Mouse (Mus musculus) lung, postnatal 0 days (tissue): ENCODE results near the gene Slc34a1. TPM values are rescaled to one million over a fixed set of nuclear protein-coding genes. Genes with fewer than 3 reads are reported as not detected.

ENCODE experiments used
- ATAC-seq: fragments of 200-750 bp; cut with Nextera tagmentation; 2 replicates; pipeline ENCODE4 v1.8.0; 2017; ENCODE audit warnings: moderate library complexity
- DNase-seq: peaks from one replicate; pipeline ENCODE4 v3.0.0-alpha.2; 2016; ENCODE audit warnings: low spot score
- H3K27ac ChIP-seq: fragments of 300-500 bp; sonication (generic); 2 replicates; pipeline ENCODE4 v1.5.1; 2014; ENCODE audit warnings: antibody characterized with exemption, mild to moderate bottlenecking, low read length, mixed read lengths
- H3K27me3 ChIP-seq: fragments of 300-500 bp; sonication (generic); replicated peaks from 2 replicates; pipeline ENCODE4 v1.6.1; 2014; ENCODE audit warnings: low read length, mixed read lengths; ENCODE audit not compliant: insufficient read depth
- H3K36me3 ChIP-seq: fragments of 300-500 bp; sonication (generic); 2 replicates; pipeline ENCODE4 v1.6.1; 2014; ENCODE audit warnings: low read length, mixed read lengths; ENCODE audit not compliant: insufficient read depth
- H3K4me1 ChIP-seq: fragments of 300-500 bp; sonication (generic); 2 replicates; pipeline ENCODE4 v1.6.1; 2014; ENCODE audit warnings: antibody characterized with exemption, low read depth, low read length, mixed read lengths; ENCODE audit not compliant: insufficient read depth
- H3K4me2 ChIP-seq: fragments of 300-500 bp; sonication (generic); replicated peaks from 2 replicates; pipeline ENCODE4 v1.6.1; 2014; ENCODE audit warnings: low read depth, mild to moderate bottlenecking, low read length, moderate library complexity, mixed read lengths
- H3K4me3 ChIP-seq: fragments of 300-500 bp; sonication (generic); 2 replicates; pipeline ENCODE4 v1.5.1; 2014; ENCODE audit warnings: low read depth, low read length
- H3K9ac ChIP-seq: fragments of 300-500 bp; sonication (generic); replicated peaks from 2 replicates; pipeline ENCODE4 v1.6.1; 2014; ENCODE audit warnings: low read depth, mild to moderate bottlenecking
- H3K9me3 ChIP-seq: fragments of 300-500 bp; sonication (generic); 2 replicates; pipeline ENCODE4 v1.6.1; 2016; ENCODE audit warnings: low read length, mixed read lengths
- CTCF ChIP-seq: IDR thresholded peaks from 2 replicates; pipeline ENCODE4 v1.5.1; 2016; ENCODE audit warnings: antibody characterized with exemption, mild to moderate bottlenecking
- EP300 ChIP-seq: IDR thresholded peaks from 2 replicates; pipeline ENCODE4 v1.6.1; 2016; ENCODE audit warnings: antibody characterized with exemption, mild to moderate bottlenecking, control low read depth
- WGBS: fragments of 180-500 bp; shearing (Covaris S2); extraction: QIAGEN DNeasy Blood & Tissue Kit; methylation state at CpG from one replicate; pipeline ENCODE4 v1.1.7; 2014; 5-methylcytosine and 5-hydroxymethylcytosine counted together
- polyA plus RNA-seq: library from polyadenylated mRNA; unstranded; fragments of >200 nt; fragmentation: Nextera tagmentation; extraction: Ambion mirVana; gene quantifications from 2 replicates; pipeline ENCODE4 v1.2.1, GENCODE M21; 2015

Gene Slc34a1
- polyA plus RNA-seq, 1 experiment from 2014 or later, result not detected

- Histone ChIP-seq H3K27ac (peak overlapping the region; percentile 14; the same call in 1 of the 2 replicates), H3K4me3 (peak overlapping the region; percentile 12; the same call in 1 of the 2 replicates), H3K4me1 (no peaks in the 10 kb centered on the region; the same call in 1 of the 2 replicates), H3K9me3 (no peaks in the 10 kb centered on the region), H3K36me3 (no peaks in the 10 kb centered on the region), H3K27me3 (no peaks in the 10 kb centered on the region), H3K4me2 (0 out of 2 replicates have a peak overlapping the region, but pooled peaks have one; percentile 36), H3K9ac (no peak overlapping the region)
- TF ChIP-seq EP300 (0 out of 2 replicates have a peak, but pooled peaks have one; percentile 3), CTCF (no peak)
- DNase-seq, result no peak
- WGBS, result 26% methylated on average over 3 of the region's 3 CpGs
- peak; percentile 68 for ATAC-seq
Observed at GRCm38 (mm10) chr13:55370234-55370633, 27.8 kb upstream of the Slc34a1 start.

GRCm38 (mm10) chr13:55371007-55371681, 26.8 kb upstream of the Slc34a1 start:
- Histone ChIP-seq H3K4me2 (no peak overlapping the region), H3K4me3 (no peak overlapping the region), H3K9ac (no peak overlapping the region), H3K27me3 (no peaks in the 10 kb centered on the region), H3K9me3 (no peaks in the 10 kb centered on the region), H3K36me3 (no peaks in the 10 kb centered on the region), H3K4me1 (no peaks in the 10 kb centered on the region; the same call in 1 of the 2 replicates), H3K27ac (no peak overlapping the region)
- 59% methylated on average over 8 of the region's 8 CpGs for whole genome bisulfite sequencing
- peak; percentile 13; the same call in 1 of the 2 replicates for ATAC-seq
- no peak for DNase-seq
- no peak for TF ChIP-seq CTCF
- TF ChIP-seq EP300, result no peak

- no peak for ATAC-seq
Observed at GRCm38 (mm10) chr13:55371740-55372139, 26.2 kb upstream of the Slc34a1 start.

GRCm38 (mm10) chr13:55374206-55374924, 23.6 kb upstream of the Slc34a1 start:
- TF ChIP-seq EP300, result no peak
- no peak for TF ChIP-seq CTCF
- H3K27me3 ChIP-seq, result peaks cover 7% of the 10 kb centered on the region; the same call in 1 of the 2 replicates
- no peaks in the 10 kb centered on the region for H3K9me3 ChIP-seq
- H3K27ac ChIP-seq, result no peak overlapping the region
- H3K4me1 ChIP-seq, result no peaks in the 10 kb centered on the region; the same call in 1 of the 2 replicates
- ATAC-seq (no peak), DNase-seq (no peak)
- no peak overlapping the region for H3K4me3 ChIP-seq
- WGBS, result 58% methylated on average over 6 of the region's 6 CpGs
- H3K36me3 ChIP-seq, result no peaks in the 10 kb centered on the region
- H3K4me2 ChIP-seq, result no peak overlapping the region
- no peak overlapping the region for H3K9ac ChIP-seq

More at GRCm38 (mm10) chr13:55371740-55372139, 26.2 kb upstream of the Slc34a1 start:
- no peaks in the 10 kb centered on the region for H3K36me3 ChIP-seq
- H3K9me3 ChIP-seq, result no peaks in the 10 kb centered on the region
- no peak overlapping the region for H3K27ac ChIP-seq
- no peaks in the 10 kb centered on the region for H3K27me3 ChIP-seq
- WGBS, result 57% methylated on average over 5 of the region's 5 CpGs
- no peak overlapping the region for H3K4me3 ChIP-seq
- no peak for TF ChIP-seq EP300
- no peak for TF ChIP-seq CTCF
- H3K4me1 ChIP-seq, result no peaks in the 10 kb centered on the region; the same call in 1 of the 2 replicates
- H3K9ac ChIP-seq, result no peak overlapping the region
- DNase-seq, result no peak
- no peak overlapping the region for H3K4me2 ChIP-seq

- Histone ChIP-seq H3K27ac (no peak overlapping the region), H3K4me2 (no peak overlapping the region), H3K27me3 (peaks cover 10% of the 10 kb centered on the region; the same call in 1 of the 2 replicates), H3K9me3 (no peaks in the 10 kb centered on the region), H3K4me3 (no peak overlapping the region), H3K9ac (no peak overlapping the region), H3K36me3 (no peaks in the 10 kb centered on the region), H3K4me1 (no peaks in the 10 kb centered on the region)
- DNase-seq (no peak), ATAC-seq (no peak)
- WGBS, result 58% methylated on average over 2 of the region's 2 CpGs
- TF ChIP-seq EP300 (no peak), CTCF (no peak)
Observed at GRCm38 (mm10) chr13:55375877-55376276, 22.1 kb upstream of the Slc34a1 start.

GRCm38 (mm10) chr13:55378907-55379580, 18.9 kb upstream of the Slc34a1 start:
- no peaks in the 10 kb centered on the region for H3K4me1 ChIP-seq
- 12% methylated on average over 31 of the region's 32 CpGs for WGBS
- TF ChIP-seq EP300 (no peak), CTCF (peak; percentile 42)
- H3K4me3 ChIP-seq, result no peak overlapping the region
- peak overlapping the region; percentile 17; the same call in 1 of the 2 replicates for H3K4me2 ChIP-seq
- no peak overlapping the region for H3K9ac ChIP-seq
- DNase-seq (peak; percentile 20), ATAC-seq (peak; percentile 62)
- H3K9me3 ChIP-seq, result no peaks in the 10 kb centered on the region
- H3K27ac ChIP-seq, result no peak overlapping the region
- no peaks in the 10 kb centered on the region for H3K36me3 ChIP-seq
- peaks cover 10% of the 10 kb centered on the region; the same call in 1 of the 2 replicates for H3K27me3 ChIP-seq
